Mouse (Mus musculus) lung, postnatal 0 days (tissue): Measurements from ENCODE around the gene Nts. TPM values are rescaled to one million over a fixed set of nuclear protein-coding genes. Genes with fewer than 3 reads are reported as not detected.
A peak's percentile ranks its signal among the peaks of the same experiment; 100 is the strongest.
"Not testable (repeated sequence)": the region's sequence is repeated elsewhere in the genome, so short reads cannot be mapped to it uniquely, and the experiment has no call there.

Experiments used
- ATAC-seq: fragments of 200-750 bp; cut with Nextera tagmentation; 2 replicates; pipeline ENCODE4 v1.8.0; 2017; ENCODE audit warnings: moderate library complexity
- DNase-seq: peaks from one replicate; pipeline ENCODE4 v3.0.0-alpha.2; 2016; ENCODE audit warnings: low spot score
- H3K27ac ChIP-seq: fragments of 300-500 bp; sonication (generic); 2 replicates; pipeline ENCODE4 v1.5.1; 2014; ENCODE audit warnings: antibody characterized with exemption, mild to moderate bottlenecking, low read length, mixed read lengths
- H3K27me3 ChIP-seq: fragments of 300-500 bp; sonication (generic); replicated peaks from 2 replicates; pipeline ENCODE4 v1.6.1; 2014; ENCODE audit warnings: low read length, mixed read lengths; ENCODE audit not compliant: insufficient read depth
- H3K36me3 ChIP-seq: fragments of 300-500 bp; sonication (generic); 2 replicates; pipeline ENCODE4 v1.6.1; 2014; ENCODE audit warnings: low read length, mixed read lengths; ENCODE audit not compliant: insufficient read depth
- H3K4me1 ChIP-seq: fragments of 300-500 bp; sonication (generic); 2 replicates; pipeline ENCODE4 v1.6.1; 2014; ENCODE audit warnings: antibody characterized with exemption, low read depth, low read length, mixed read lengths; ENCODE audit not compliant: insufficient read depth
- H3K4me2 ChIP-seq: fragments of 300-500 bp; sonication (generic); replicated peaks from 2 replicates; pipeline ENCODE4 v1.6.1; 2014; ENCODE audit warnings: low read depth, mild to moderate bottlenecking, low read length, moderate library complexity, mixed read lengths
- H3K4me3 ChIP-seq: fragments of 300-500 bp; sonication (generic); 2 replicates; pipeline ENCODE4 v1.5.1; 2014; ENCODE audit warnings: low read depth, low read length
- H3K9ac ChIP-seq: fragments of 300-500 bp; sonication (generic); replicated peaks from 2 replicates; pipeline ENCODE4 v1.6.1; 2014; ENCODE audit warnings: low read depth, mild to moderate bottlenecking
- H3K9me3 ChIP-seq: fragments of 300-500 bp; sonication (generic); 2 replicates; pipeline ENCODE4 v1.6.1; 2016; ENCODE audit warnings: low read length, mixed read lengths
- CTCF ChIP-seq: IDR thresholded peaks from 2 replicates; pipeline ENCODE4 v1.5.1; 2016; ENCODE audit warnings: antibody characterized with exemption, mild to moderate bottlenecking
- whole genome bisulfite sequencing: fragments of 180-500 bp; shearing (Covaris S2); extraction: QIAGEN DNeasy Blood & Tissue Kit; methylation state at CpG from one replicate; pipeline ENCODE4 v1.1.7; 2014; 5-methylcytosine and 5-hydroxymethylcytosine counted together
- polyA plus RNA-seq: library from polyadenylated mRNA; unstranded; fragments of >200 nt; fragmentation: Nextera tagmentation; extraction: Ambion mirVana; gene quantifications from 2 replicates; pipeline ENCODE4 v1.2.1, GENCODE M21; 2015

Gene Nts
- polyA plus RNA-seq, 1 experiment from 2014 or later = 3.1 TPM

DNA sequence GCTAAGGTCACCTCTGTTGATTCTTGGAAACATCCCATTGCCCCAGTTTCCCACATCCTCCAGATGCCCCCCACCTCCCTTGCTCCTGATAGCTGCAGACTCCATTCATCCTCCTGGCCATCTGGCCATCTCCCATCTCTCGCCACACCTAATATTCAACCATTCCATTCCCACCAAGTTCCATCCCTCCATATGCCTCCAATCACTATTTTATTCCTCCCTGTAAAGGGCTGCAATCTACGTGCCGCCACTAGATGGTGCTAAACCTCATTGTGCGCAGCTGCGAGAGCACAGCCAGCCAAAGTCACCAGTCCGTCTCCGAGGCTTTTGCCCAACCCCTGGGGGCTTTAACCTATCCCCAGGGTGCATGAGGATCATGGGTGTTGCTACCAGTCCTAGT lies 55.2 kb downstream of the Nts start:
- H3K36me3 ChIP-seq, H3K4me3 ChIP-seq, ATAC-seq, H3K9ac ChIP-seq, H3K4me1 ChIP-seq, H3K27me3 ChIP-seq, H3K9me3 ChIP-seq, H3K27ac ChIP-seq, H3K4me2 ChIP-seq: not testable (repeated sequence)
- peak; percentile 11 for DNase-seq
- WGBS = 1% methylated on average over 5 of the region's 7 CpGs
- TF ChIP-seq CTCF = peak; percentile 61

Other genes with a start within 250 kb of the Nts start
- 10.6 and 11.3 TPM in 2 replicates for gene Rassf9, start 21.7 kb upstream of the Nts start, polyA plus RNA-seq